Mouse (Mus musculus): ENCODE measurements around the gene Mtif2.
"Not testable (repeated sequence)": the region's sequence is repeated elsewhere in the genome, so short reads cannot be mapped to it uniquely, and the experiment has no call there.

Mtif2 gene

DNA sequence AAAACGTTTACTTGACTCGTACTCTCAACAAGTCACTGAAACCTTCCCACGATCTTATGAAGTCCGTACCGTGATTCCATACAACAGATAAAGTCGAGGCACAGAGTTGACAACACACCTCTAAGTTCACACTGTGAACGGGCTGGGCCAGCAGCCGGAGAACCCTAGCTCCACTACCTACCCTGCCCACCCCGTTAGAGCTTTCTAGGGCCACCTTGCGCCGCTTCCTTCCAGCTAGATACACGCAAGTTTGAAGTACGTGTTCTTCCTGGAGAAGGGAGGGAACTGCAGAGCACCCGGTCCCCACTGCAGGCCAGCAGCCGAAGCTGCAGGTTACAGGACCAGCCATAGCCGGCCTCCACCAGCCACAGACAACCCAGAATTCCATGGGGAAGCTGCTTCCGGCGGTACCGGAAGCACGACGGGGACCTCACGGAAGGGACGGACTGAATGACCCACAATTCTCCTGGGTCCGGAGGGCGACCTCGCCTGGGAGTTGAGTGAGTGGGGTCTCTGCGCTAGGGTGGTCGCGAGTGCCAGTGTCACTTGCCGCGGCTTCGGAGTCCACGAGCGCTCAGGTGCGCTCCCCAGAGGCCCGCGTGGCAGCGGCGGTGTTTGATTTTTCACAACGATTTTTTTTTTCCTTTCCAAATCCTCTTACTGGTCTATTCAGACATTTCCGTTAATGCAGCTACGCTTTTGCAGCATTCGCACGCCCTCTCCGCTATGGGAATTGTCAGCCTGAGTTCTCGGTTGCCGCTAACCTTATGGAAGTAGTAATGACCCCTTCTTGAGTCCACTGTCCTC is at the start of gene Mtif2:
Mtif2 (plus strand) TSS at position 421 of the 807 bp plus-strand sequence.
- DNase-seq (ENCODE audit: low spot score): peak; percentile 77

DNA sequence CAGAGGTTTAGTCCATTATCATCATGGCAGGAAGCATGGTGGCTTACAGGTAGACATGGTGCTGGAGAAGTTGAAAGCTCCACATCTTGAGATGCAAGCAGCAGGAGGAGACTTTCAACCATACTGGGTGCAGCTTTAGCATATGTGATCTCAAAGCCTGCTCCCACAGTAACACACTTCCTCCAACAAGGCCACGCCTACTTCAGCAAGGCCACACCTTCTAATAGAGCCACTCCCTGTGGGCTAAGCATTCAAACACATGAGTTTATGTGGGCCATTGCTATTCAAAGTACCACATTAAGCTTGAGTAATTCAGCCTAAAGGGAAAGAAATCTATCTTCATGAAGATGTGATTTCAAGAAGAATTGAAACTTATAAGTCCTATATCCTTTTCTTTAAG is 33.1 kb upstream of the Mtif2 start:
- no peak for DNase-seq (ENCODE audit: low spot score)

DNA sequence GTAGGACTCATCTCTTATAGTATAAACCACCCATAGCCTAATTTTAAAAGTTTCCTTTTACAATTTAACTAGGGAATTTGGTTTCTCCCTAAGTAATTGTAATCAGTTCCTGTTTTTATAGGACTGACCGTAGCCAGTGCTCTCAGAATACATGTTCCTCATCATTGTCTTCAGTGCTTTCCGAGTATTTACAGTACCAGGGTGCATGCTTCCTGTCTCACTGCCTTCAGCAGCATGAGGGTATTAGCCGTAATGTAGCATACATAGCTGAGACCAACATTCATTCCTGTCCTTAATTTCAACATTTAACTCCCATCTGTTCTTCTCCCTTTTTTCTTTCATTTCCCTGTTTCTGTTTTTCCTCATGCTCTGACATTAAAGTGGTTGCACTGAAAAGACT is 29.2 kb upstream of the Mtif2 start:
- no peak for DNase-seq (ENCODE audit: low spot score)

DNA sequence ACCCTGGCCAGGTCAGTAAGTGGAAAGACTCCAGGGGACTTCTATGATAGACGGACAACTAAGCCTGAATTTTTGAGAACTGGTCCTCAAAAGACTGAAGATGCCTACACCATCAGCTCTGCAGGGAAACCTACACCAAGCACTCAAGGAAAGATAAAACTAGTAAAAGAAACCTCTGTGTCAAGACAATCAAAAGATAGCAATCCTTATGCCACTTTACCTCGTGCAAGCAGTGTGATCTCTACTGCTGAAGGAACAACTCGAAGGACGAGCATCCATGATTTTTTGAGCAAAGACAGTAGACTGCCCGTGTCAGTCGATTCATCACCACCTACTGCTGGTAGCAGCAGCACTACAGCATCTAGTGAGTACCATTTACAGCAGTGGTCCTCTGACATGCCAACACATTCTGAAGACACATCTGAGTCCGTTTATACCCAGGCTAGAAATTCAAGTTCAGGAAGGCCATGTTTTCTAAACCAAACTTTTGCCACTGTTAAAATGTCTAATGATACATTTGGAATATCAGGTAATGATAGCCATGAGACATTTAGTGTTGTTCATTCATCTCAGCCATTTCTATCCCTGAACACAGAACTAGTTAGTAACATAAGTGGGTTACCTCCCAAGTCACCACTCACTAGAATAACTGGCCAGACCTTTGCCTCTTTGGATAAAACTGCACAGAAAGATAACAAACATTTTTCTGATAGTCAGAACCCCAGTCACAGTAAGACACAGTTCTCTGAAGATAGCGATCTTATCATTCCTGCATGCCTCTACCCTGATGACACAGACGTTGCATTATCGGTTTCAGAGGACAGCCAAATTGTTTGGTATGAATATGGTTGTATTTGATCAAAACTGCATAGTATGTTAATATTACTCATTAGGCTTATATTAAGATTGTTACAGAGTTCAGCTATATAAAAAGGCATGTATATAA is 22.0 kb upstream of the Mtif2 start:
- no peak for DNase-seq (ENCODE audit: low spot score)

DNA sequence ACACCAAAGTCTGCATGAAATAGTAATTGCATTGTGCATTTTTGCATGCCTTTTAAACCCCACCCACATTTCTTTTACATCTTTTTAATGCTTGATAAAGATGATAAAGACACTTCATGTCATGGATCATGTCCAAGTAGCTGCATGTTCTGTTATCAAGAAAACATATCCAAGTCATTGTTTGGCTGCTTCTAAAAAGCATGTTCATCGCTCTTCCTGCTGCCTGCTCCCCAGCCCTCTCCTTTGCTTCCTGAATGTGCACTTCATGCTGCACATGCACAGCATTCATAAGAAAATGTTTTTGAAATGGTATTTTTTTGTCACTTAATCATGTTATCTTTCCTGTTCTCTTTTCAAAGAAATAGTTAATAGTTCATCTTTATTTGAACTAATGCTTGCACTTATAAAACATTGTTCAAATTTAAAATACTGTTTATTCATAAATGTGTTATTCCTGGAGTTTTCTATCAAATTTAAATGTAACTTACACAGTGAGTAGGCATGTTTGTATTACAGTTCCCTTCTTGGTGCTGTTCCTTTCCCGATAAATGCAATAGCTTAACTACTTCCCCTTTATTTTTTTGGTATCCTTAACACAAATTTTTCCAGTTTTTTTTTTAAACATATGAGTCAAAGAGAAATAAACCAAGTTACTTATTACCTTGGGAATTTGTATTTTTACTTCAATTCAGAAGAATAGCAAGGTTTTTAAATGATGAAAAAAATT is 21.1 kb upstream of the Mtif2 start:
- no peak for DNase-seq (ENCODE audit: low spot score)

DNA sequence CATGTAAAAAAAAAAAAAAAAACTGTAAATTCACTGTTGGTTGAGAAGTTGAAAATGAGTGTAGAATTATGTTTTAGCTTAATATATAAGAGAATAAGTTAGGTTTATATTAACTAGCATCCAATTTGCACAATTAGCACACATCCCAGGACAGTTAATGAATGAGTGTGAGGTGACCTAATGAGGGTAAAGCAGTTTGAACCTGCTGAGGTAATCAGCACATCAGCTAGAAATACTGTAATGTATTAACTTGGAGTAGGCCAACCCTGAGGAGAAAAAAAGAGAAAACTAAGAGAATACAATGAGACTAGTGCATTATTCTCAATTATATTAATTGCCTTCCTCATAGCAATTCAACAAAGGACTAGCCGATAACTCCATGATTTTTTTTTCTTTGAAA is 16.8 kb upstream of the Mtif2 start:
- no peak for DNase-seq (ENCODE audit: low spot score)

DNA sequence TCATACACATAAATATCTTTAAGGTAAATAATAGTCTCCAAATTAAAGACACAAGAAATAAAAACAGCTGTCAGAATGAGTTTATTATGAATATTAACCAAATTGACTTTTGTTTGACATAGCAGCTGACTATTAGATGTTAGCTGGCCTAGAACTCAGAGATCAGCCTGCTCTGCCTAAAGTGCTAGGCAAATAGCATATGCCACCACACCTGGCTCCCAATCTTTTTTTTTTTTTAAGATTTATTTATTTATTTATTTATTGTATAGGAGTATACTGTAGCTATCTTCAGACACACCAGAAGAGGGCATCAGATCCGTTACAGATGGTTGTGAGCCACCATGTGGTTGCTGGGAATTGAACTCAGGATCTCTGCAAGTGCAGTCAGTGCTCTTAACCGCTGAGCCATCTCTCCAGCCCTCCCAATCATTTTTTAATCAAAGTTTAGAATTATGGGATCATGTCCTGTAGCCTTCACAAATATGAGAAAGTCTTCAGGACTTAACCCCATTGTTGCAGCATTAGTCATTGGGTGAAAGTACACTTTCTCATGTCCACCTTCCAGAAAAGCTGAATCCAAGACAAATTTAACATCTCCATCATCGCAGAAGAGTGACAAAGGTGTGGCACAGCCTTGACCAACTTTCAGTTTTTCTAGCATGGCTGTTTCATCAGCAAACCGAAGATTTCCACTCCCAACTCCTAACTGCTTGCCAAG is 13.2 kb upstream of the Mtif2 start:
- no peak for DNase-seq (ENCODE audit: low spot score)

DNA sequence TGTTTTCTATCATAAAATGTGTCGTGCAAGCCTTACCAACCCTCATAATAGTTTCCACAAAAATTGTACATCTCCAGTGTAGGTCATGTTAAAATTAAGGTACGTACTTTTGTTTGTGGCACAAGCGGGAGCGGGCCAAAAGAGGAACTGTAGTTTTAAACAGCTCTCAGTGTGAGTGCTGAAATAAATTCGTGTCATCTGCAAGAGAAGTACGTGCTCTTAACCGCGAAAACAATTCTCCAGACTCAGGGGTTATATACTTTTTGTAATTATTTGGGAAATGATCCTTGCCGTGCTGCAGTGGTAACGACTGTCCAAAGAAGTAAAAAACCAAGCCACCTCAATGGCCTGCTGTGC is 11.9 kb upstream of the Mtif2 start:
- no peak for DNase-seq (ENCODE audit: low spot score)

DNA sequence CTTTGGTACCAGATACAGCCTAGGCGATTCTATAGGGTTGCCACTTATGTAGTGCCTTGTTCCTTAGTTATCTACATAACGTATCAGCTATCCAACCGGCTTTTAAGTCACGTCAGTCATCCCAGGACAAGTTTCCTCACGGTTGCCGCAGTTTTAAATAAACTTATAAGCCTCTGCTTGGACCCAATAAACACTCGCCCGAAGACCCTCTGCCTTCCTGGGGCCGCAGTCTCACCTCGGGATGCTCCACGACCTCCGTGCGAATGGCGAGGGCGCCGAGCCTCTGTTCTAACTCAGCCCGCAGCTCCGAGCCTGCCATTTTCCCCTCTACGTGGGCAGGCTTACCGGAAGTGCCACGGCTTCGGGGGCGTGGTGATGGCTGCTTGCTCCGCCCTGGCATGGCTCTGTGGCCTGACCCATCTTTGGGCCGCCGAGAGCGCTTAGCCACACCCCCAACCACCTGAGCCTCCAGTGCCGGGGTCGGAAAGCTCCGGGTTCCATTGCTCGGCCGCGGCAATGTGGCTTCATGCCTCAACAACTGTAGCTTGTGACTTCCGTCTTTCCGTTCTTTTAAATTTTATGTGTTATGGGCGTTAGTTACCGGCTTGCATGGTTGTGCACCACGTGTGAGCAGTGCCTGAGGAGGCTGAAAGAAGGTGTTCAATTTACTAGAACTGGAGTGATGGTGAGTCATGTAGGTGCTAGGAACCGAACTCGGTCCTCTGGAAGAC is 11.4 kb upstream of the Mtif2 start, which contains the start of gene Prorsd1:
Prorsd1 (minus strand) TSS at position 352 of the 731 bp plus-strand sequence.
- peak; percentile 93 for DNase-seq (ENCODE audit: low spot score)

DNA sequence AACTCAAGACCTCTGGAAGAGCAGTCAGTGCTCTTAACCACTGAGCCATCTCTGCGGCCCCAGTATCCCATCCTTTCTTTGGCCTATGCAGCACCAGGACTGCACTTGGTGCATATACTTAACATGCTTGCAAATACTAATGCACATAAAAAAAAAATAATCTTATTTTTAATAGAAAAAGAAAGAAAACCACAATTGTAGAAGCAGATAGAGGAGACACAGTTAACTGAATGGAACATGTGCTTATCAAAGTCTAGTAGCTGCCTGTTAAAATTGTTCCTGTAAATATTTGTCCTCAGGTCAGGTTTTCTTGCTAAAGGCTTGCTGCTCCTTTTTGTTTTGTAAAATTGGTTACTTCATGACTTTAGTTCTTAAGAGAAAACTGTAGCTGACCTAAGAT is 12.0 kb downstream of the Mtif2 start:
- no peak for DNase-seq (ENCODE audit: low spot score)

DNA sequence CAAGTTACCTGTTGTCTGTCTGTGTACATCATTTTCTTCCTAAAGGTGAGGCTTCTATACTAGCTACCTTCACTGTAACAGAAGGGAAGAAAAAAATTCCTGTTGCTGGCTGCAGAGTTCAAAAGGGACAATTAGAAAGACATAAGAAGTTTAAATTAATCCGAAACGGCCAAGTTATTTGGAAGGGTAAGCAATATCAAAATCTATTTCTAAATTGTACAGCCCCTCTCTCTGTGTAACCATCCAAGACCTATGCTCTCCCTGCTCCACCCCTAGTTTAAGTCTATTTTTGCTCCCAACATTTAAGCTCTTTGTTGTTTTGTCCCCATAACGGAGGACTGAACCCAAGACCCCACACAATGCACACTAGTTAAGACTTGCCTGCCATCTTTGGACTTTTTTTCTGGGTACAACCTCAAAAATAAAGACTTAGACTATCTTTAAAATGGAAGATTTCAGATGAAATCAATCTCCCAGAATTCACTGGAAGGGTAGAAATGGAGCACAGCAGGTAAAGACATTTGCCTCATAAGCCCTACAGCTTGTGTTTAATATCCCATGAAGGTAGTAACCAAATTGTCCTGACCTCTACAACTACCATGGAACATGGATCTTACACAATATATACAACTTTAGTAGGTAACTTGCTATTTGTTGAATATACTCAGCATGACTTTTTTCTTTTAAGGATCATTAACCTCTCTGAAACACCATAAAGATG is 18.2 kb downstream of the Mtif2 start:
- DNase-seq (ENCODE audit: low spot score): no peak

DNA sequence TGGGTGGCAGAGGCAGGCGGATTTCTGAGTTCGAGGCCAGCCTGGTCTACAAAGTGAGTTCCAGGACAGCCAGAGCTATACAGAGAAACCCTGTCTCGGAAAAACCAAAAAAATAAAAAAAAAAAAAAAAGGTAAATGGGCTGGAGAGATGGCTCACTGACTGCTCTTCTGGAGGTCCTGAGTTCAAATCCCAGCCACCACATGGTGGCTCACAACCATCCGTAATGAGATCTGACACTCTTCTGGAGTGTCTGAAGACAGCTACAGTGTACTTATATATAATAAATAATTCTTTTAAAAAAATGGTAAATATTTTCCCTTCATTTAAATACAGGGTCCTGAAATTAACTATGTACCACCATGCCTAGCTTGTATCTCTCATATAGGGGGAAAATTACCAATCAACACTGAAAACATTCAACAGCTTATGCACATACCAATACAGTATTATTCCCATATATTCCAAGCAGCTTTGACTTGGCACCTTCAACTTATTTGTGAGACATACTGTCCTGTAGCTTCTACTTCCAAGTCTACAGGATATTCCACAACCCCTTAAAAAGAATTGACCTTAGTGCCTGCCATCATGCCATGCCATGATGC is 19.0 kb downstream of the Mtif2 start:
- DNase-seq (ENCODE audit: low spot score): not testable (repeated sequence)

DNA sequence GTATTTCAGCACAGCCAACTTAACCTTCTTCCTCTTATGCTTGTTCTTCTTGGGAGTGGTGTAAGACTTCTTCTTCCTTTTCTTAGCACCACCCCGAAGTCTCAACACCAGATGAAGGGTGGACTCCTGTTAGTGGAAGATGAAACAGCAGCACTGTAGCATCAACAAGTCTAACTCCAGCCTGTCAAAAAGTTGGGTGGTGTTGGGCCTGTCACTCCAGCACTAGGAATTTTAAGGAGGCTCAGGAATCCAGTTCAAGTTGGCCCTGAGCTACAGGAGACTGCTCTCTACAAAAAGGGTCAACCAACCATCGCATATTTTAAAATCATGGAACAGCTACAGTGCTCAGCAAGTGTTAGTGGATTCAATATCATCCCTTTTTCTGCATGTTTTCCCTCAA is 20.1 kb downstream of the Mtif2 start:
- DNase-seq (ENCODE audit: low spot score): not testable (repeated sequence)

DNA sequence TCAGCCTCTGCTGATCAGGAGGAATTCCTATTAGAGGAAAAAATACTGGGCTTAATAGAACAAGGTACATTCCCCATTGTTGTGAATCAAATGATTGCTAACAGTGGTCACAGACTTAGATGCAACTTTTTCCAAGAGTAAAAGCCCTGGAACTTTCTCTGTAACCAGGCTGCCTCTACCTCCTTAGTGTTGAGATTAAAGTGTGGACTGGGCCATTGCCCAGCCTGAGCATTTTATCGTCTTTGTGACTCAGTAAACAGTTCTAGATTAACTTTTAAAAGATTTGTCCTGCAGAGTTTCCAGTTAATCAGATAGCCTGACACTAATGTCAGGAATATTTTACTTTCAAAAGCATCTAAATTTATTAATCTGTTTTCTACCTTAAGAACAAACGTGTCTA is 20.6 kb downstream of the Mtif2 start:
- no peak for DNase-seq (ENCODE audit: low spot score)

DNA sequence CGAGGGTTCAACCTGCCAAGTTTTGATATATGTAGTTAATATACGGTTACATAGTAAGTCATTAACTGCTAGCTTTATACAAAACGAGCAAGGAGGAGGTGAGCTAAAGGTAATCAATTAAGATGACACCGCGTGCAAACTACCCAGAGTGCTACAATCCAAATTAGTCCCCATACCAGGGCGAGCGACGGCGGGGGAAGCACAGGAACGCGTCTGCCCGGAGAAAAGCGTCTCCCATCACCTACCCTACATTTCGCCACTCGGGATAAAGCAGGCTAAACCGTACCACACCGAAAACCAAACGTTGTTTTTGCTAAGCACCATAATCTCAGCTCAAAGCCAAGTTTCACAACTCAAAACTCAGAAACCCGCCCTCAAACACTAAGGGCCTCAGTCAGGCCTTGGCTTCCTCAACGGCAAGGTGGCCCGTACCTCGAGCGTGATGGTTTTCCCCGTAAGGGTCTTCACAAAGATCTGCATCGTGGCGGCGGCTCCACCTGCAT is 21.1 kb downstream of the Mtif2 start:
- DNase-seq (ENCODE audit: low spot score): no peak

DNA sequence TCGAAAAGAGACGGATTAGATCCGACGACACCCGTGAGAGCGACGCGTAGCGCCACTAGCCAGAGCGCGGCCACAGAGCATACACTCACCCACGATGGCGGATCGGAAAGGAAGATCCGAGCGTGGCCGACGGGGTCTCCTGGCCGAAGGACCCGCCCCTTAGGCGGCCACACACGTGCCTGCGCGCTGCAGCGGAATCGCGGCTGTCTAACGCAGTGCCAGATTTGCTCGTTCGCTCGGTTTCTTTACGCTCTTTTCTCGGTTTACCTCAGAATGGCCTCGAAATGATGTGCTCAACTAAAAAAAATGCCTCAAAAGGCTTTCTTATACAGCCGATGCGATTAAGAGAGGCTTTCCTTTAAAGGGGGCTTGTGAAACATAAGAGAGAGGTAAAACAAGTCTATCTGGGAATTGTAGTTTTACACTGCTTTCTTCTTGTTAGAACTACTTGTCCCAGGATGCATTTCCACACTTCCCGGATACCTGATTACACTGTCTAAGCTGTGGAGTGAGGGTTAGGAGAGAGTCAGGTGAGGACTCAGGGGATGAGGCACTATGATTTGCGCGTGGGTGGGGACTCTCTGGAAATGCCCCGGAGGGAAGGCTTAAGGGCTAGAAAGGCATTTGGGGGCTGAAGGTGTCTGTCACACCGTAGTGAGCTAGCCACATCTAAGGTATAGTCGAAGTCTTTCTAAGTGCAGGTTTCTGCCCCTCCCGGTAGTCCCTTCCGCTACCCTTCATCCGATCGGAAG is 21.7 kb downstream of the Mtif2 start, which contains the start of the genes Clhc1 and Rps27a:
Clhc1 (plus strand) TSS at position 199 of the 752 bp plus-strand sequence.
Rps27a (minus strand) TSS at position 358 of the 752 bp plus-strand sequence.
- DNase-seq (ENCODE audit: low spot score): peak; percentile 95

DNA sequence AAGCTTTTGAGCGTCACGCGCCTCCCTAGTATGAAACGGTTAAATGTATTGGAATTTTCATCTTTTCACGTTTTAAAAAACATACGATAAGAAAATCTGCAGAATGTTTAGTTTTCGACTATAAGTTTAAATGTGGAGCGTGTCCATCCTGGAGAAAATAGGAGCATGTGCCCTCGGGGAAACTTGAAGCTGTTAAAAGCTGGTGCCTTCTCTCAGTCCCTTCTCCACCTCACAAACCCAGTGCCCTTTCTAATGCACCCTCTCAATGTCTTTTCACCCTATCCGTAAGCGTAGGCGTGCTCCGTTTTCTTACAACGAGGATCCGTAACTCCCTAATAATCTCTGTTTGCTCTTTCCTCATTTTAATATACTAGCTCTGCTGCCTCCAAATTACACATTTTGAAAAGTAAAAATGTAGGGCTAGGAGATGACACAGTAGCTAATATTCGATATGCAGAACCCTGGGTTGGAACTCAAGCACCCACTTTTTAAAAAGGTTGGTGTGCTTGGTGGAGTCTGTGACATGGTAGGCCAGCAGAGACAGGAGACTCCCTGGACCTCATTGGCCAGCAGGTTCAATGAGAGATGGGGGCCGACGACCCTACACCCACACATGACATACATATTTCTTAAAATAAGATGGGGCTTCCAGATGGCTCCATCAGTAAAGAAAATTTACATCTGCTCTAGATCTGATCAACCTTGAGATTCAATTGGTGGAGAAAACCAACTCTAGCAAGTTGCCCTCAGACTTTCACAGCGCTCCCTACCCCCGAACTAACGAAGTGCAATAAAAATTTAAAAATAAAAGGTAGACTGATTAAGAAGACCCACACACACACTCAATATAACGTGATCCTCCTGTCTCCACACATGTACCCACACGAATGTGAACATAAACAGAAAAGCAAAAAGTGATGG is 22.6 kb downstream of the Mtif2 start:
- DNase-seq (ENCODE audit: low spot score): no peak

DNA sequence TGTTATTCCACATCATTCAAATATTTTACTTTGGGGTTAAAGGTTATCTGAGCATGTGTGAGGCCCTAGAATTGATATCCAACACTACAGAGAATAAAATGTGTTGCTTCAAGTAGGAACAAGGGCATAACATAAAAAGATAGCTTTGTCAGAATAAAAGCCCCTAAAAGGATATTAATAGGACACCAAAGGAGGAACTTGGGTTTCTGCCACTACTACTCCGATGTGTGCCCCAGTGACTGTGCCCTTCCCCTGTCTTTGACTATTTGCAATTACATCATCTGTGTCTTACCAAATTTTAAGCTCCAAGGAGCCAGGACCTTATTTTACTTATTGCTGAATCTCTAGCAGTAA is 23.2 kb downstream of the Mtif2 start:
- DNase-seq (ENCODE audit: low spot score): no peak

Measured in urinary bladder, postnatal 14 days (tissue).